Mouse (Mus musculus): ENCODE results near the gene Capzb.

Capzb gene

GRCm38 (mm10) chr4:139265783-139266499 is 73.2 kb downstream of the Capzb start:
- DNase-seq (ENCODE audit: low spot score) = no peak

GRCm38 (mm10) chr4:139266500-139266865 is 73.8 kb downstream of the Capzb start:
- DNase-seq (ENCODE audit: low spot score) = no peak

DNA sequence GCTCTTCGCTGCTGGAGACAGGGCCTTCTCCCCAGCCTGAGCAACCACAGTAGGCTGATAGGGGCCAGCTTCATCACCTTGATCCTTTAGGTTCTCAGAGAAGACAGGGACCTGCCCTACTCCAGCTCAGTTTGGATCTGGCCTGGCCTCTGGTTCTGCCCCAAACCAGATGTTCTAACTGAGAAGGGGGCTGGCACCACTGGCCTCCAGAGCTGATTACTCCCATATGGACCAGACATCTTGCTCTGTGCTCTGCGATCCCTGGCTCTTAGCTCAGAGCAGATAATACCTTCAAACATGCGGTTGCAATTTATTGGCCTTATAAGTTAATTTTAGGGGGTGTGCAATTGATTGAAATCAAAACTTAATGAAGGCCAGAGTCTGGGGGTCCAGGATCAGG is 74.6 kb downstream of the Capzb start:
- DNase-seq (ENCODE audit: low spot score) = no peak

DNA sequence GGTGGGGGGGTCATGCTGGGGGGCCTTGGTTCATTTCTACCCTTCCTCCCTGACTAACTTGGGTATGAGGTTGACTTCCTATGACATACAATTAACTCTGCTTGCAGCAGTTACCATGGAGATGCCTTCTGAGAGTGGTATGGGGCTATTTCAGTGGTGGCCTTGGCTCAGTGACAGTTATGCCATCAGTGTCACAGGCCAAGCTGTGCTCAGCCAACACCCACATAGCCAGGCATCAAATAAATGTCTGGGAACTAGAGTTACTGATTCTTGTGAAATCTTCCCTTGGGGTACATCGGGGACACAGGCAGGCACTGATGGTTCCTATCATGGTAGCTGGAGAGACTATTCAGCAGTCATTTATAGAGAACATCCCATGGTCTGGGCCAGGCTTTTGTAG is 75.5 kb downstream of the Capzb start:
- no peak for DNase-seq (ENCODE audit: low spot score)

DNA sequence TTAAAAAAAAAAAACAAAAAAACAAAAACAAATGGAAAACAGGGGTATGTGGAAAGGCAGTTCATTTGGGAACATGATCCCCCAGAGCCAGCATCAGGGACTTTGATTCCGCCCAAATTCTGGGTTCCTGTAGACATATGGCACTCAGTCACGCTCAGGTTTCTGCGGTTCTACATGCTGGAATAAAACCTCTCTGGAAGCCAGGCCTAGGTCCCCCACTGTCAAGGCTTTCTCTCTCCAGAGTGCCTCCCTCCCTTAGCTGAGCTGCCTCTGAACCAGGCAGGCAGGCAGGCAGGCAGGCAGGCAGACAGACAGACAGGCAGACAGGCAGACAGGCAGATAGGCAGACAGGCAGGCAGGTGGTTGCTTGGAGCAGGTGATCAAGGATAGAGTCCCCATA is 77.5 kb downstream of the Capzb start:
- DNase-seq (ENCODE audit: low spot score) = no peak

DNA sequence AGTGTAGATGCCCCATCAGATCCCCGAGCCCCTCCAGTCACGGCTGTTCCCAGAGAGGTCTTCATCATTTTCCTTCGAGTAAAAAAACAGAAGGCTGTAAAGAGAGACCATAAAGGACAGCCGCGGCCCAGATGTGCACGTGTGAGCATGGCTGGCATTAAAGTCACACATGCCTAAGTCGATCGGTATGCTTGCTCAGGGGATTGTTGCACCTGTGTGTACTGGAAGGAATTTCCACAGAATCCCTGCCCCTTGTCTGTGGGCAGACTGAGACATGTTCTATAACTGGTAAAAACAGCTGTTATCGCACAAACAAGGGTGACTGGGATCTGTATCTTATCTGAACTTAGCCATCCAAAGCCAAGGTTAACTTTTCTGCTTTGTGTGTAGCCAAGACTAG is 78.9 kb downstream of the Capzb start:
- no peak for DNase-seq (ENCODE audit: low spot score)

DNA sequence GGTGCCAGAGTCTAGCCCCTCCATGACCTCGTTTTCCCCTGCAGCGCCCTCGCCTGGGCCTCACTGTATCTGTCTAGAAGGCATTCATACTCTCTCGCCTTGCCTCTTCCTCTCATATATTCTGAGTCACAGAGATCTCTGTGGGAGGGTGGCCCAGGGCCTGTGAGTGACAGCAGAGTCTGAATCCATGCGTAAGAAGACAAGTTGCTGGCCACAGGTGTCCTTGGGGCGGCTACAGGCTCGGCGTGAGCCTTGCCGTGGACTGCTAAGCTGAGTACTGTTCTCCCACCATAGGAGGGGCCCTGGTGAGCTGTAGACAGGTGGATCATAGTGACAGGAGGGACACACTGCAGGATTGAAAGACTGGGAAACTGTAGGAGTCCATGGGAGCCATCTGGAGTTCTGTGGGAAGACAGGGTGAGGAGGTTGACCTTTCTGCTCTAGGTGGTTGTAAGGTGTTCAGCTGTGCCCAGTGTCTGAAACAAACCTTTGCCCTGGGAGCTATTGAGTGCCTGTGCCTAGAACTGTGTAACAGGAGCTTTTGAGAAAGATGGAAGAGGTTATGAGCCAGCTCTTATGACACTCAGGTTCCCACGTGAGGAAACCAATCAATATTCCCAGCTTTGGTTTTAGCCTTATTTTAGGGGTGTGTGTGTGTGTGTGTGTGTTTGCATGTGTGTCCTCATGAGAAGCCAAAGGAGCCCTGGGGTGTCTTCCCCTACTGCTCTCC is 80.4 kb downstream of the Capzb start:
- no peak for DNase-seq (ENCODE audit: low spot score)

- DNase-seq (ENCODE audit: low spot score) = no peak
Measured at GRCm38 (mm10) chr4:139274573-139274972, 81.9 kb downstream of the Capzb start.

DNA sequence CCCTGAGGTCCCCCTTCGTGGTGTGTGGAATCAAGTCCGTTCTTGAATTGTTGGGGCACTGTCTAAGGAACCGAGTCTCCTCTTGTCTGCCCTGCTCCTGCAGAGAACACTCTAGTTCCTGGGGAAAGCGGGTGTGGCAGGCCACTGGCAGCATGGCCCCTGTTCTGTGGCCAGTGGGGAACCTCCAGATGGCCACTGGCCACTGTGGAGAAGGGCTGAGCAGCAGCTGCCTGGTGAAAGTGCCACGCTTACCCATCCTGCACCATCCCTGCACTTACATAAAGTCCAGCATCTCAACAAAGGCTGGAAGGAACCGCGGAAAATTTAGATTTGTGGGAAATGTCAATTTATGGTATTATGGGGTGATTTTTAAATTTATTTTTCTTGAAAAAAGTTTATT is 83.7 kb downstream of the Capzb start:
- no peak for DNase-seq (ENCODE audit: low spot score)

DNA sequence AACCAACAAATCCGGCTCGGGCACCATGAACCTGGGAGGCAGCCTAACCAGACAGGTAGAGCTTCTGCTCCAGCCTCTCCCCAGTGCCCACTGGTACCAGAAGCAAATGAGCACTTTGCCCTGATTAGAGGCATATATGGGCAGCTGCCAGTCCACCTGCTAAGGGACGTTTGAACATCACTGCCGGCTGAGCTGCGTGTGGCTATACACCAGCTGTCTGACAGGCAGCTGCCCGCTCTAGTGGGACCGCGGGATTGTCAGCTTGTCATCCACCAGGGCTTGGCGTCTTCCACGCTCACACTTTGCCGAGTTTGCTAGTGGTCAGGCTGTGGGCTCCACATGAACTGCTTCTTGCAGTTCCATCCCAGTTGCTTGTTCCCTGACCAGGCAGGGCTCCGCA is 87.8 kb downstream of the Capzb start:
- no peak for DNase-seq (ENCODE audit: low spot score)

DNA sequence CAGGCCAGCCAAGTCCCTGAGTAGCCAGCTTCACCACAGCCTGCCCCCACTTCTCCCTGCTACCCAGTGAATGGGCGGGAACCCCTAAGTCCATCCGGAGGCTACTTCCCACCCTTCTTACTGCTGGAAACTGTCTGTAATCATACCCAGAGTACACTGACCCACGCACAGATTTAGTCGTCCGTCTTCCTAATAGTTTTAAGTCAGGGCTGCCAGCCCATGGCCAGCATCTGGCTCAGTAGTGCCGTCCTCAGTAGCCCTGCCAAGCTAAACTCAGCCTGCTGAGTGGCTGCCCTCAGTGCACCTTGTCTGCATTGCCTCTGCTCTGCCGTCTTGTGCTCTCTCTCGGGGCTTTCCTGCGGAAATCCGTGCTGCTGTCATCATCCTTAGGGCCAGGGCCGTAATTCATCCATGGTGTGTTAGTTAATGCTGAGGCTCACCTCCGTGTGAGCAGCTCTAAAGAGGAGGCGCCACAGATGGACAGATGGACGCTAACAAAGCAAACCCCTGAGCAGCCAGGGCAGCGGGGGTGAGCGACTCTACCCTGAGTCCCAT is 89.2 kb downstream of the Capzb start:
- no peak for DNase-seq (ENCODE audit: low spot score)

- DNase-seq (ENCODE audit: low spot score) = no peak
Measured at GRCm38 (mm10) chr4:139282955-139283417, 90.3 kb downstream of the Capzb start.

- DNase-seq (ENCODE audit: low spot score) = no peak
Measured at GRCm38 (mm10) chr4:139284877-139285276, 92.2 kb downstream of the Capzb start.

- no peak for DNase-seq (ENCODE audit: low spot score)
Measured at GRCm38 (mm10) chr4:139286234-139286633, 93.5 kb downstream of the Capzb start.

DNA sequence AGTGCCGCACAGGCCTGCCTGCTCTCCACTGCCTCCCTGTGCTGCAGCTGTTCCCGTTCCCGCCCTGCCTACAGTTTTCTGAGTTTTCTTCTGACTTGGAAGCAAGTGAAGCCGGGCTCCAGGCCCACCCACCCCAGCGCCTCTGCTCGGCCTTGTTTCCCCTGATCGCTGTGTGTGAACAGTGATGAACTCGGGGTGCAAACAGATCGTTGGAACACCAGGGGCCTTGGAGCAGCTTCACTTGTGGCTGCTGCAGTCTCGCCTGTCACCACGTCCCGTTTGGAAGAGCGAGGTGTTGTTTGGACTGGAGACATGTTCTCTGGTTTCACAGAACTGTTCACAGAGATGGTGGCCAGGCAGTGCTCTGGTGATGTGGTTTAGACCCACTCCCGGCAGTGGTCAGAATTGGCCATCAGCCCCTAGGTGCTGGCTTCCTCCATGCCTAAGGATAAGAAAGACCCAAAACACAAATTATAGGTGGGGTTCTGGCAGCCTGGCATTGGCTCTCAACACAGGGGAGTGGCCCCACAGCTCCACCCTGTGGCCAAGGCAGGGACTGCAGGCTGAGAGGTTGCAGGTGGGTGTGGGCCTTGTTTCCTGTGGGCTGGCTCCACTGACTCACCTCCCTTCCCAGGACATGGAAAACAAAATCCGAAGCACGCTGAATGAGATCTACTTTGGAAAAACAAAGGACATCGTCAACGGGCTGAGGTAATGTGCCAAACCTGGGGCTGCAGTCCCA is 94.6 kb downstream of the Capzb start:
- peak; percentile 81 for DNase-seq (ENCODE audit: low spot score)

GRCm38 (mm10) chr4:139289017-139289416 is 96.3 kb downstream of the Capzb start:
- DNase-seq (ENCODE audit: low spot score) = peak; percentile 67

GRCm38 (mm10) chr4:139291099-139291498 is 98.4 kb downstream of the Capzb start:
- no peak for DNase-seq (ENCODE audit: low spot score)

DNA sequence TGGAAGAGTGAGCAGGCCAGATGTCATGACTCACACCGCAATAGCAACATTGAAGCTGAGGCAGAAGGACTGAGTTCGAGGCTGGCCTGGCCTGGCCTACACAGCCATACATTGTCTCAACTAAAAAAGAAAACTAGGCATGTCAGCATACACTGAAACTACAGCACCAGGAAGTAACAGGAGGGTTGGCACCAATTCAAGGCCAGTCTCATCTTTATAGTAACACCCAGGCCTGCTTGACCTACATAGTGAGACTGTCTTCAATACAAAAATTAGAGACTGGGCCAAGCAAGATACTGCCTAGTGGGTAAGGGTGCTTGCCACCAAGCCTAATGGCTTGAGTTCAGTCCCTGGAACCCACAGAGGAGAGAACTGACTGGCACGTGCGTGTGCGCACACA is 99.3 kb downstream of the Capzb start:
- DNase-seq (ENCODE audit: low spot score) = no peak

- no peak for DNase-seq (ENCODE audit: low spot score)
Measured at GRCm38 (mm10) chr4:139297566-139297965, 104.9 kb downstream of the Capzb start.

DNA sequence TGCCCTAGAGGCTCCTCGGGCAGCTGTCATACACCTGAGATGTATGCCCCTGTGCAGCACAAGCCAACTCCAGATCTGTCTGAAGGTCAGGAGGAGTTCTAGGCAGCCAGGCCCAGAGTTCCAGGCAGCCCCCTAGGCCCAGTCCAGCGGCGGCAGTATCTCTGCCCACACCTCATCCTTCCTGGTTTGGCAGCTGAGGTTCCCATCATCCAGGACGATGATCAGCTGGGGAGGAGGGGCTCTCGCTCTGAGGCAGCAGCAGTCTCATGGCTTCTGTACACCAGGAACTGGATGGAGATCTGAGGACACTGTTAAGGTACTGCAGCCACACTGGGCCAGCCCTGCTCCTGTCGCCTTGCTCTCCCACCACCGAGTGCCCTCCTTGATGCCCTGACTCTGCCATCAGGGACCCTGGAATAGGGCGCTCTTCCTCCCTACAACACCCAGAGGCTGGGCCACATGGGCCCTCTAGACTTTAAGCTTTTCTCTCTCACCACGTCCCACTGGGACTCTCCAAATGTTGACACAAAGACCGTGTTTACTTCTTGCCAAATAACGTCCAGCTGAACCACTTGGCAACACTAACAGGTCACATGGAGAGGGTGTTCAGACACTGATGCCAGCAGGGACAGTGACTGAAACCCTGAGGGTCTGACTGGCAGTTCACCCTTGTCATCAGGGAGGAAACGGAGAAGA is 106.1 kb downstream of the Capzb start:
- DNase-seq (ENCODE audit: low spot score) = no peak

DNA sequence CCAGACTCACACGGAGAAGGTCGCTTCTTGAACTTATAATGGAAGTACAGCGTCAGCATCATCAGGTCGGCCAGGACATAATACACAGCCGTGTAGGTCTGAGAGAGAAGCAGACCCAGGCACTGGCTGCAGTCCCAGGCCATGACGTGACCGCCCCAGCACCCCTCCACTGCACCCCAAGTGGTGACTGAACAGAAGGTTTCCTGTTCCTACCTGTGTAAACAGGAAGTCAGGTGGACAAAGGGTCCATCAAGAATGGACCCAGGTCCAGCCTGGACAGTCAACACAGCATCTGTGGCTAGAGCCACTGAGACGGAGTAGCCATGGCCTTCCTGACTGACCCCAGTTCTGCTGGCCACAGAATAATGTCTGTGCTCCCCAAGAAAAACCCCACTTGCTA is 109.1 kb downstream of the Capzb start:
- no peak for DNase-seq (ENCODE audit: low spot score)

DNA sequence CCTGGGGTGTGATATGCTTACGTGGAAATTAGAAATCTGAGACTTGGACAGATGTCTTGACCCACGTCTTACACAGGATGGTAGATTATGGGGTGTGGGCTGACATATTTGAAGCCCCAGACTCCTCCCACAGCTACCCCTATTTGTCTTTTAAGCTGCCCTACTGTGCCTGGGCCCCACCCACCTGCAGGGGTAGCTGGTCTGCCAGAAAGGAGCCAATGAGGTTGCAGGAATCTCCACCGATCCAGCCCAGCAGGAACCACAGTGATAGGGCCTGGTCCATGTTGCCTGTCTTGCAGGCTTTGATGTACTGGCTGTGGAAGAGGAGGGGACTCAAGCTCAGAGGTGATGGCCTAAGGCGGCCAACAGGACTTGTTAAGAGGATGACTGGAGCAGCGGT is 109.5 kb downstream of the Capzb start:
- DNase-seq (ENCODE audit: low spot score) = no peak
